Mouse (Mus musculus) spleen, adult 12 weeks (tissue): ENCODE measurements around the gene G430095P16Rik.

Experiments
- DNase-seq: peaks from one replicate; pipeline ENCODE4 v3.0.0; 2022; ENCODE audit warnings: low spot score

Gene G430095P16Rik

GRCm38 (mm10) chr8:84743517-84744420 is 21.0 kb downstream of the G430095P16Rik start:
- DNase-seq = no peak

GRCm38 (mm10) chr8:84745032-84745925 is 22.5 kb downstream of the G430095P16Rik start:
- no peak for DNase-seq

- no peak for DNase-seq
Measured at GRCm38 (mm10) chr8:84749519-84749918, 26.7 kb downstream of the G430095P16Rik start.

DNA sequence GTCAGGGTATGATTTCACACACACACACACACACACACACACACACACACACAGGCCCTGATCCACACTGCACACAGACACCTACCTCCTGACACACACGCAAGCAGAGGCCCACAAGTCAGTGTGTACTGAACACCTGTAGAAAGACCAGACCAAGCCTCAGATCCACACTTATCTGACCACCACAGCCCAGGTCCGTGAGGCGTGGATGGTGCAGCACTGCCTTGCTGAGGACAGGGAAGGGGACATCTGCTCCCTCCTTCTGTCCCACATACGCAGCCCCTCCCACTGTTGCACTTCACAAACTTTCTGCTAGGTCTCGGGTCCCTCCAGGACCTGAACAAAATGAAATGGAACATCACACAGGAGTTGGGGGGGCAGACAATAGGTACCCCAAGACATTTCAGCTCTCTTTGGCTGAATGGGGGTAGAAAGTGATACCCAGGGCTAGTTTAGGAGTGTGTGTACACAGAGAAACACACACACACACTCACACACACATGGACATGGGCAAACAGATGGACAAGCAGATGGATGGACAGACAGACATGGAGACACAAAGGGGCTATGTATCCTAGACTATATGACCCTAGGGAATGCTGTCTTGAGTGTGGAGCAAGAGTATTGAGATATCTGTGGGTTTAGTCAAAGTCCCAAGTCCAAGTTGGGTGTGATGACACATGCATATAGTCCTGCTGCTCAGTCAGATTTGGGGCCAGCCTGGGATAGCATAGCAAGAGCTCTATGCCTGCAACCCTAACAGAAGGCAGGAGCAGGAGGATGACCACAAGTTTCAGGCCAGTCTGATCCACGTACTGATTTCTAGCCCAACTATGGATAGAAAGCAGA is 30.2 kb downstream of the G430095P16Rik start:
- DNase-seq = no peak

DNA sequence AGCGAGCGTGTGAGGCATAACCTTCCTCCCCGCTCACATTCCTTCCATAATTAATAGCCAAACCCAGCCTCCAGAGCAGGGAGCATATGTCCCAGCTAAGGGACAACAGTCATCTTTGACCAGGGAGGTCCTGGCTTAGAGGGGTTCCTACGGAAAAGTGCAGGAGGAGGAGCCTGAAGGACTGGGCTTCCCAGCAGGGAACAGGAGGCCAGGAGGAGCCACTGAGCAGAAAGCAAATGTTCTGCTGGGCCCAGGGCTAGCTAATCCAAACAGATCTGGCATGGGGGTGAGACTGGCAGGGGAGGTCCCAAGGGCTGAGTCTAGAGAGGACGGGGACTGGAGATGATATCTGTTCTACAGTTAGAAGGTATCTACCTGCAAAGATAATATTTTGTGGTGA is 34.7 kb downstream of the G430095P16Rik start:
- no peak for DNase-seq

DNA sequence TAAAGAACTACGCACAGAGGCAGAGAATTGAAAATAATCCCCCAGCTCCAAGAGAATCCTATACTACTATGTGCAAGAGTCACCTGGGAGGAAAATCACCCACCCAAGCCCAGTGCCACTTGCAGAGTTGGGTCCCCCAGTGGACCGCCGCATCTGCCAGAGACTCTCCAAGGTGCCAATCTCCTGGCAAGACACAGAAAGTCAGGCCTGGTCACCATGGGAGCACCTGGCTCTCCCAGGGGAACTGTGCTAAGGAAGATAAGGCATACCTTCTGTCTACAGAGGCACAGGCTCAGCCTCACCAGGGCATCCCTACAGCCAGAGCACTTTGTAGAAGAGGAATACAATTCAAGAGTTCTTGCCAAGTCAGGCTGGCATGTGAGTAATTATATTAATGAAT is 35.5 kb downstream of the G430095P16Rik start:
- DNase-seq = no peak

GRCm38 (mm10) chr8:84759126-84759525 is 36.3 kb downstream of the G430095P16Rik start:
- DNase-seq = no peak

DNA sequence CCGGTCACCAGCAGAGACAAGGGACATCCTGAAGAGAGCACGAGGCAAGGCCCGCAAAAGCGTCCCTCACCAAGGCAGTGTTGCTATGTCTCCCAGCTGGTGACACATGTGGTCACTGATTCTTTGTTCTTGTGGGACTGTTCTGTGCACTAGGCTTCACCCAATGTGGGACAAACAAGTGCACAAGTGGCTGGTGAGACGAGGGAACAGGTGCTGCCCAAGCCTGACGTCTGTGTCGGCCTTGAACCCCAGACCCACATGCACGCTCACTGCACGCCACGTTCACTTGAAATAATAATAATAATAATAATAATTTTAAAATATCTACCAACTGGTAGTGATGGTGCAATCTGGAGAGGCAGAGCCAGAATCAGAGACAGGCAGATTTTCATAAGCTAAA is 36.9 kb downstream of the G430095P16Rik start:
- DNase-seq = no peak

DNA sequence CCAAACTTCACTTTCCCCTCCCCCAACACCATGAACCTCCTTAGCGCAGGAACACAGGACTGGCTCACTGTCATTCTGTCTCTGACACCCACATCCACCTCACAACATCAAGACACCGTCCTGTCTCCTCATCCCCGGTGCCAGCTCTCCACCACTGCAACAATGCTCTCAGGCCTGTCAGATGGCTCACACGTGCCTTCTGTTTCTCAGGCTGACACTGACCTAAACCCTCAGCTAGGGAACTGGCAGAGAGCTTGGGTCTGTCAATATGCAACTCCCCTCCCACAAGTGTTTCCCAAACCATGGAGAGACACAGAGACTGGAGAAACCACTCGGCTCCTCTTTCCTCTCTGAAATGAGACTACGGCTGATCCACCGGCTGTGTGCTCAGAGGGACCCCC is 37.6 kb downstream of the G430095P16Rik start:
- DNase-seq = no peak

GRCm38 (mm10) chr8:84760901-84761300 is 38.1 kb downstream of the G430095P16Rik start:
- no peak for DNase-seq

DNA sequence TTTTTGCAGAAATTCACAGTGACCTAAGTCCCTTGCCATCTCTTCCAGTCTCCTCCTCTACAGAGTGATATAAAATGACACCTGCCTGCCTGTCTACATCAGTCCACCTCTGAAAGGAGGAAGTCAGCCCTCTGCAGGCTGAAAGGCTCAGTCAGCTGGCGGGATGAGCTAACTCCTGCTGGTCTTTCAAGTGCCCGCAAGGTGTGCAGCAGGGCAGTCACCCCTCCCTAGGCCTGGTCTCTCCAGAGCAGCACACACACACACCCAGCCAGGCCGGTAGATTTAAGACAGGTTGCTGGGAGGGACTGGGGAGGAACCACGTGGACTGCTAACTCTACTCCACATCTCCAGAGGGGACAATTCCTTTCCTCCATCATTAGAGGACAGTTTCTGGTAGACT is 41.3 kb downstream of the G430095P16Rik start:
- DNase-seq = no peak

DNA sequence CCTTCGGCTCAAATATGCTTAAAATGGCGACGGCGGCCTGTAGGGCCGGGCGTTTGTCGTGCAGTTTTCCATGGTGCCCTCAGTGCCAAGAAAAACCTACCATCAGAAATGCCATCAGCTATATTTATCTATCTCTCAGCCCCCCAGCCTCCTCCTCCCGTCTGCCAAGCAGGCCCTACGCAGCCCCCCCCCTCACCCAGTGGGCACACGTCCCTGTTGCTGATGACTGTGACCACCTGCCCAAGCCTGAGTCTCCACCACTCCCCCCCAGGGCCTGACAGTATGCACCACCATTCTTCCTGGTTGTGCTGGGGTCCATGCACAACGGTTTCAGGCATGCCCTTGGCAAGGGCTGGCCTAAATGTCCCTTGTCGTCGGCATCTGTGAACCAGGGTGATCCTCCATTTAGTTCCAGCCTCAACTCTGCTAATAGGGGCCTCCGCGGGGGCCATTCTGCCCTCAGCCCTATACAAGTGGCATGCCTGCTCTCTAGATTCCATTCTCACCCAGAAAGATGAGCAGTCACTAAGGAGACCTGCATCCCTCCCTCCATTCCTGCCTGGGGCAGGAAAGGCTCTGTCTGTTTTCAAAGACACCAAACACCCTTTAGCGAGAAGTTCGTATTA is 42.2 kb downstream of the G430095P16Rik start:
- DNase-seq = no peak

DNA sequence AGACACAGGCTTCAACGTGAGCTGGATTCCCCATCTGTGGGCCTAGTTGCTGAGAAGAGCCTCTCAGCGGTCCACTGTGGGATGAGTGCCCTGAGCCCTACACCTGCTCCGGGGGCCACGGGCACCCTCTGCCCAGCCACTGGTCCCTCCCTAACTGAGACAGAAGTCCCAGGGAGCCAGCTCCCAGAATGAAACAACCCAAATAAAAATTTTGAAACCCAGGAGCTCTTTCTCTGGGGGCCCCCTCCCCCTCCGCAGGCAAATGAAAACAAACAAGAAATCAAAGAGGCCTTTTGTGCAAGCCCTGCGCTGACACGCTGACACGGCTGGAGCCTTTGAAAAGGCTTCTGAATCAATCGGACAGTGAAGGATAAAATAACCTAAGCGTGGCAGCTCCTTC is 42.8 kb downstream of the G430095P16Rik start:
- DNase-seq = no peak

GRCm38 (mm10) chr8:84766422-84766821 is 43.6 kb downstream of the G430095P16Rik start:
- DNase-seq = no peak

GRCm38 (mm10) chr8:84767221-84767620 is 44.4 kb downstream of the G430095P16Rik start:
- no peak for DNase-seq

- DNase-seq = no peak
Measured at GRCm38 (mm10) chr8:84768343-84769095, 45.7 kb downstream of the G430095P16Rik start.

DNA sequence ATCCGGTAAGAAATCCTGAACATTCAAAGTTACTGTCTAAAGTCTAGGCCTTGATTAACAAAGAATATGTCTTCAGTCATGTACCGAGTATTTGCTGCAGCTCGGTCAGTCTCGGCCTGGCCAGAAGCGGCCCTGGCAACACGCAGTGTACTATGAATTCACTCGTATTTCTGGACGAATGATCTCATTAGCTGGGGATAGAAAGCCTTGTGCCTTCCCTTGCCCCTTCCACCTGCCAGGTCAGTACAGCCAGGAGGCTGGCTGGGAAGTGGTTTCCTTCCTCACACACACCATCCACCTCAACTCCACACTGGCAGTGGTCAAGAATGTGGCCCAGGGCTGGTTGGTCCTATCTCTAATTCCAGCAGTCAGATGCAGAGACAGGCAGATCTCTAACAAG is 46.5 kb downstream of the G430095P16Rik start:
- no peak for DNase-seq

DNA sequence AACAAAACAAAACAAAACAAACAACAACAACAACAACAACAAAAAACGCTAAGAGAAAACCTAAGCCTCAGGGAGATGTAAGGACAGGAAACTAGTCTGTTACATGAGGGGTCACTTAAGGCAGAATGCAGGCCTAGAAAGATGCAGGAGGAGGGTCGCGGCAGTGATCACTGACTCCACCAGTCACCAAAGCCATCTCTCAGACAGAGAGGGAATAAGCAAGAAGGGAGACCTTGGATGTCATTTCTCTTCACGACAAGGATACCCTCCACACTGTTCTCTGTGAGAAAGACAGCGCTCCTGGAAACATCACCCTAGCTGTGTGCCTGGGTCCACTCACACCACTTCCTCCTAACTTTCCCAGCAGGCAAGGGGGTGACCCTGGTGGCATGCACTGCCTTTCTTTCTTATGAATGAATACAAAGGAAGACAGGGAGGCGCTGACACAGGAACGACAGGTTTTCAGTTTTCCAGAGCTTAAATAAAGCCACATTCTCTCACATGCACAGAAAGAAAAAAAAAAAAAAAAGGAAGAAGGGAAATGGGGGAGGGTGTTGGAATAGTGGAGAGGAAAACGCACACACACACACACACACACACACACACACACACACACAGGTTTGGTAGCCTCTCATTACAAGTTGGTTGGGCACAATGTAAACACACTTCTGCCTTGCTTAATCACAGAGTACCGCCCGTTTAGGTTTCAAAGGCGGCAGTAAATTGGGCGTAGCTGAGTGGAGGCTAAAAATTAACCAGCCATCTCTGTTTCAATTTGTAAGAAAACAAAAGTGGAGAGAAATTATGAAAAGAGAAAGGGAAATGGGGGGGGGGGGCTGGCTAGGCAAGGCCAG is 47.5 kb downstream of the G430095P16Rik start:
- no peak for DNase-seq

DNA sequence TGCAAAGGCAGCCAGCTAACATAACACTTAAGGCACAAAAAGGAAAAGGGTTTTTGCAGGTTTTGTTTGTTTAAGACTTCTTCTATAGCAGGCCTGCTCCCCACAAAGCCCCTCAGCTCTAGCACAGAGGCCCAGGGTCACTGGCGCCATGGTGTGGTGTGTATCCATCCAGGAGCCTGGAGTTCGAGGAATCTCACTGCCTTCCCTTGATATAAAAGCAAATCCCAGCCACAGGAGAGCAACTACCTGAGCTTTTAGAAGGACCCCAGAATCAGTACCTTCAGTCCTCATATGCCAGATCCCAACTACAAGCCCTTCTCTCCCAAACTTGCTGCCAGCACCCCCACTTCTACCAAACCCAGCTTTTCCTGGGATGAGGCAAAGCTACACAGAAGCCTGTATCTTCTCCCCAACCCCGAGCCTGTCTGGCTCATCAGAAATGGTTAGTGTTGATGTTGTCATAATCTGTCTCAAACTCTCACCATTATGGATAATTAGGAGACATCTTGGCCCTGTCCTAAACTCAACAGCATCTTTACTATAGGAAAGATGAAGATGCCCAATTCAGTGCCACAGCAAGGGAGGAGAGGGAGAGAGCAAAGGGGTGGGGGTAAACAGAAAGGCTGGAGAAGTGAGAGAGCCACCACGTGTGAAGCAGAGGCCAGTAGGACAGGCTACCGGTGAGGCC is 48.3 kb downstream of the G430095P16Rik start:
- no peak for DNase-seq
